Mouse (Mus musculus): Measurements from ENCODE around the gene Ermap. TPM values are rescaled to one million over a fixed set of nuclear protein-coding genes. Genes with fewer than 3 reads are reported as not detected.

The Ermap gene
- polyA plus RNA-seq, 1 experiment from 2014 or later = 26.7 TPM

DNA sequence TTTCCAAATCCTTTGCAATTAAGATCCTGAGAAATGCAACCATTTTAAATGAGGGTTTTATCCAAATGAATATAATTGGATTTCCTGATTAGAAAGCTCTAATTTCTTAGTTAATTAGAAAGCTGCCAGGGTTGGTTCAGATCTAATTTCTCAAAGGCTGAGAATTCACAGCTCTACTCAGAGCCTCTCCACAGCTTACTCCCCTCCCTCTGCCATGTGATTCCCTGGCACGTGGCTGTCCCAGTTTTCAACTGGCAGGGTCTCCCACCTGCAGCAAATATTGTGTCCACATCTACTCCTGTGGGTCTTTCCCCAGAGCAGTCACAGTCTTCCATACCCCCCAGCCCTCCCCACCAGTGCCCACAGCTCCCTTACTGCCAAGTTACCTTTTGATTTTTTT, 6.3 kb downstream of the Ermap start:
- H3K27me3 ChIP-seq (replicated peaks) = no peaks in the 10 kb centered on the region
- H3K4me2 ChIP-seq = no peak overlapping the region
- no peaks in the 10 kb centered on the region for H3K9me3 ChIP-seq (replicated peaks)
- H3K27ac ChIP-seq (ENCODE audit: poor library complexity, severe bottlenecking) = no peak overlapping the region
- H3K4me3 ChIP-seq = no peak overlapping the region
- WGBS = 43% methylated on average over 1 of the region's 1 CpGs
- ATAC-seq (ENCODE audit: insufficient number of reproducible peaks, low FRiP score) = no peak
- H3K4me1 ChIP-seq (replicated peaks) = peaks cover 9% of the 10 kb centered on the region
- H3K9ac ChIP-seq = no peak overlapping the region
- H3K36me3 ChIP-seq = no peaks in the 10 kb centered on the region

DNA sequence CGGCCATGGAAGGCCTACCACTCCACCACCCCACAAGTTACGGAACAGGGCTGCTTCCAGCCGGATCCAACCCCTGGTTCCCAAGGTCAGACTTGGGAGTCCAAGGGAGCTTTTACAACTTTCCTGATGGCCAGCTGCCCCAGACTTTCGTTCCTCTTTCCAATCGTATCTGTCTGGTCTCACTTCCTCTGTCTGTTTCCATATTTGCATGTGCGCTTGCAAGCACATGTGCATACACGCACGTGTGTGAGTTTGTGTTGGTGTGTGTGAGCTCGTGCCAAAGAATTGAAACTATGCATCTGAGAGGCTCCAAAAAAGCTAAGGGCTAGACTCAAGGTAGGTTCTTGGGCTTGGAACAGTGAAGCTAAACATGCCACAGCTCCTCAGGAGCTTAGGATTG, 8.4 kb downstream of the Ermap start:
- no peaks in the 10 kb centered on the region for H3K36me3 ChIP-seq
- no peak for ATAC-seq (ENCODE audit: insufficient number of reproducible peaks, low FRiP score)
- 79% methylated on average over 9 of the region's 9 CpGs for WGBS

DNA sequence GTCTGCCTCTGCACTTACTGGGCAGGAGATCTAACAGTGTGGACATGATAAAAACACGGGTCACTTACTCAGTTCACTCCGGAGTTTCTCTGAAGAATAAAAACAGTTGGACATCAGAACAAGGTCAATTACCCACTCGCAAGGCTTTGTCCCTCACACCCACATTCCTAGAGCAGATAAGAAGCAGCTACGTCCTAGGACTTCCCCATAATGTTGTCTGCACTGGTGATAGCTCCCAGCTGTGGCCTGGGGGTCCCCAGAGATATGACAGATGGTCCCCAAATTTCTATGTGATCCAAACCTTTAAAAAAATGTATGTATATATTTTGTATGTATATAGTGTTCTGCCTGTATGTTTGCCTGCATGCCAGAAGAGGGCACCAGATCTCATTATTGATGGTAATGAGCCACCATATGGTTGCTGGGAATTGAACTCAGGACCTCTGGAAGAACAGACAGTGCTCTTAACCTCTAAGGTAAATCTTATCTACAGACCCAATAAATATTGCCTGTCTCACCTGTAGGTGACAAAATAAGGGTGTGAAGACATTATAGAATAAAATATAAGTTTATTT, 9.6 kb downstream of the Ermap start:
- H3K4me1 ChIP-seq (replicated peaks) = peaks cover 15% of the 10 kb centered on the region
- no peak overlapping the region for H3K4me3 ChIP-seq
- no peak overlapping the region for H3K27ac ChIP-seq (ENCODE audit: poor library complexity, severe bottlenecking)
- 28% methylated on average over 4 of the region's 4 CpGs for WGBS
- H3K9ac ChIP-seq = no peak overlapping the region
- no peaks in the 10 kb centered on the region for H3K27me3 ChIP-seq (replicated peaks)
- H3K9me3 ChIP-seq (replicated peaks) = no peaks in the 10 kb centered on the region
- H3K4me2 ChIP-seq = no peak overlapping the region
- no peak for ATAC-seq (ENCODE audit: insufficient number of reproducible peaks, low FRiP score)
- no peaks in the 10 kb centered on the region for H3K36me3 ChIP-seq

More for the DNA sequence above, 8.4 kb downstream of the Ermap start:
- H3K9ac ChIP-seq = no peak overlapping the region
- no peak overlapping the region for H3K4me2 ChIP-seq
- no peak overlapping the region for H3K4me3 ChIP-seq
- H3K27me3 ChIP-seq (replicated peaks) = no peaks in the 10 kb centered on the region
- peaks cover 15% of the 10 kb centered on the region for H3K4me1 ChIP-seq (replicated peaks)
- no peak overlapping the region for H3K27ac ChIP-seq (ENCODE audit: poor library complexity, severe bottlenecking)
- no peaks in the 10 kb centered on the region for H3K9me3 ChIP-seq (replicated peaks)

DNA sequence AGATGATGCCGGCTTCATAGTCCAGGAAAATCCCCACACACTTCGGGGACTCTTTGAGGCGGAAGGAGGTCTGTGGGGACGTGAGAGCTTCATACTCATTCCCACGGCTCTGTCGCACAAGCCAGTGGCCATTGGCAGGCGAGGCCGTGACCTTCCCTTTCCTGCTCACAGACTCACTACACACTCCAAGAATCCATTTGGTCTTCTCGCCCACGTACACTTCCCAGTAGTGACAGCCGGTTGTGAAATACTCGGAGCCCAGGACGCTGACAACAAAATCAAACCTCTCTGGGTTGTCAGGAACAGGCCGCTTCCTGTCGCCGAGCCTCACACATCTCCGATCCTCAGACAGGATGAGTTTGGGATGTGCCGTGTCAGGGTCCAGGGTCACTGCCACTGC, 11.5 kb downstream of the Ermap start:
- Histone ChIP-seq H3K4me3 (no peak overlapping the region), H3K4me1 (replicated peaks) (peaks cover 15% of the 10 kb centered on the region), H3K36me3 (no peaks in the 10 kb centered on the region), H3K27ac (ENCODE audit: poor library complexity, severe bottlenecking) (no peak overlapping the region), H3K9ac (no peak overlapping the region), H3K9me3 (replicated peaks) (no peaks in the 10 kb centered on the region), H3K4me2 (no peak overlapping the region), H3K27me3 (replicated peaks) (no peaks in the 10 kb centered on the region)
- WGBS = 55% methylated on average over 18 of the region's 18 CpGs
- ATAC-seq (ENCODE audit: insufficient number of reproducible peaks, low FRiP score) = no peak

DNA sequence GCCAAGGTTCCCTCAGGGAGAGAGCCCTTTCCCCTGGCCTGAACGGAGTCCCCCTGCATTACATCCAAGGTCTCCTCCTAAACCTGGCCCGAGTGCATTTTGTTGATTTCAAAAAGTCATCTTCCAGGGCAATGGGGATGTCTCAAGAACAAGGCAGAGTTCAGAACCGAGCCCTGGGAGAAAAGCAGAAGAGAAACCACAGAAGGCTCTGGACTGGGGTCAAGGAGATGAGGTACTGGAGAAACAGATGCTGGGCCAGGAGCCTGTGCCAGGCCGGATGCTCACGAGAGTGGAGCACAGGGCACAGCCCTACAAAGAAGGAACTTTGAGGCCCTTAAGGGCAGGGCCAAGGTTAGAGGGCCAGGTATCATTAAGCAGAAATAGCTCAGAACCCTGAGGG, 12.1 kb downstream of the Ermap start:
- Histone ChIP-seq H3K9ac (no peak overlapping the region), H3K4me3 (no peak overlapping the region), H3K36me3 (no peaks in the 10 kb centered on the region), H3K27ac (ENCODE audit: poor library complexity, severe bottlenecking) (no peak overlapping the region), H3K27me3 (replicated peaks) (no peaks in the 10 kb centered on the region), H3K9me3 (replicated peaks) (no peaks in the 10 kb centered on the region), H3K4me2 (no peak overlapping the region), H3K4me1 (replicated peaks) (peaks cover 20% of the 10 kb centered on the region)
- ATAC-seq (ENCODE audit: insufficient number of reproducible peaks, low FRiP score) = no peak
- 58% methylated on average over 5 of the region's 5 CpGs for WGBS

DNA sequence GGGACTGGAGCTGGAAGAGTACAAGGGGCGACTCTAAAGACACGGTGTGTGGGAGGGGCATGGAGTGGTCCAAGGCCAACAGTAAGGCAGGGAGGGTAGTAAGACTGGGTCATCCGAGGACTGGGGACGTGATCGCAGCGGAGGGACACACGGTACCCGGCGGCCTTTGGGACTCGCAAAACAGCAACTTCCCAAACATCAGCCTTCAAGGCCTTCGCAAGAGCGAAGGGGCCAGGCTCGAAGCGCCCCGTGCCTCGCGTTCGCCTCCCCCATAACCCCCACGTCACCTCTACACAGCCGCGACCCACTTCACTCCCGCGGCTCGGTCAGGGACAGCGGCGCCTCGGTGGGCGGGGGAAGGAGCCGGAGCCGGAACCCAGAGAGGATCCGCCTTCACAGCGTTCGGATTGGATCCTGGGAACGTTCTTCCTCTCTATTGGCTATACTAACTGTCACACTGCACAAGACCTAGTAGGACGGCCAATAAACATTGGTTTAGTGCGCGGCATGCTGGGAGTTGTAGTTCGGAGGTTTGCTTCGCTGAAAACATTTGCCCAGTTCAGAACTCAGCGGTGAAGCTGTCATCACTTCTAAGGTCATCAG, 15.9 kb downstream of the Ermap start, which contains the start of gene Zfp691:
Gene Zfp691 (minus strand): TSS at position 345 of the 603 bp plus-strand sequence.
- Histone ChIP-seq H3K9me3 (replicated peaks) (no peaks in the 10 kb centered on the region), H3K4me2 (peak within 1 kb of the TSS; percentile 88), H3K27ac (ENCODE audit: poor library complexity, severe bottlenecking) (peak within 1 kb of the TSS; percentile 70), H3K36me3 (peaks cover 27% of the 10 kb centered on the region), H3K9ac (peak within 1 kb of the TSS; percentile 92), H3K4me3 (peak within 1 kb of the TSS; percentile 89), H3K4me1 (replicated peaks) (peaks cover 27% of the 10 kb centered on the region), H3K27me3 (replicated peaks) (no peaks in the 10 kb centered on the region)
- WGBS = under 1% methylated on average over 40 of the region's 40 CpGs
- ATAC-seq (ENCODE audit: insufficient number of reproducible peaks, low FRiP score) = peak; percentile 99

DNA sequence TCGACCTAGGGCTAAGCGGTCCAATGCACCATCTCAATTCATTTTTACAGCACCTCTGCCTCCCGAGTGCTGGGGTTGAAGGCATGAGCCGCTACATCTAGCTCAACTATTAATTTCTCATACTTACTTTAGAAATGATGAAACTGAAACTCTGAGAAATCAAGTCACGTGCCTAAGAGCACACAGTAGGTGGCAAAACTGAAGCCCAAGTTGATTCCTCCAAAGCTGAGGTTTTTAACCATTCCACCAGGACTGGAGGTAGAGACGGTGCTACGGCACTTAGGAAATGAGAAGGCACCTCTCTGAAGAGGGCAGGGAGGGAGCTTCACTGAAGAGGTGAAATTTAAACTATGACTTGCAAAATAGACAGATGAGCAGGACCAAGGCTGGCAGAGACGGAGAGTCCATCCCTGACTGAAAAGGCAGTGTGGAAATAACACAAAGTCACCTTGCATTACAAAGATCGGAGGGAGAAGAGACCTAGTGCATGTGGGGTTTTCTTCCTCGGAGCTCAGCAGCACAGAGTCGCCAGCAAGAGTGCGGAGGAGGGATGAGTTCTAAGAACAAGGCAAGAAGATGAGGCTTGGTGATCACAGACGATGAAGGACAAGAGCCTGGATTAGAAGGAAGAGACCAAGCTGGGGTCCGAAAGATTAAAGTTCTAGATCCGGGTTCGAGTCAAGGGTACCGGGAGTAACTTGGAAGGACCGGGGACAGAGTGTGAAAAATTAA, 16.7 kb downstream of the Ermap start:
- no peaks in the 10 kb centered on the region for H3K9me3 ChIP-seq (replicated peaks)
- WGBS = 33% methylated on average over 18 of the region's 18 CpGs
- ATAC-seq (ENCODE audit: insufficient number of reproducible peaks, low FRiP score) = no peak
- peaks cover 24% of the 10 kb centered on the region for H3K4me1 ChIP-seq (replicated peaks)
- H3K27me3 ChIP-seq (replicated peaks) = no peaks in the 10 kb centered on the region
- H3K36me3 ChIP-seq = peaks cover 36% of the 10 kb centered on the region
- peak overlapping the region; percentile 70 for H3K27ac ChIP-seq (ENCODE audit: poor library complexity, severe bottlenecking)
- H3K4me2 ChIP-seq = peak overlapping the region; percentile 88
- H3K9ac ChIP-seq = peak overlapping the region; percentile 92
- peak overlapping the region; percentile 89 for H3K4me3 ChIP-seq

DNA sequence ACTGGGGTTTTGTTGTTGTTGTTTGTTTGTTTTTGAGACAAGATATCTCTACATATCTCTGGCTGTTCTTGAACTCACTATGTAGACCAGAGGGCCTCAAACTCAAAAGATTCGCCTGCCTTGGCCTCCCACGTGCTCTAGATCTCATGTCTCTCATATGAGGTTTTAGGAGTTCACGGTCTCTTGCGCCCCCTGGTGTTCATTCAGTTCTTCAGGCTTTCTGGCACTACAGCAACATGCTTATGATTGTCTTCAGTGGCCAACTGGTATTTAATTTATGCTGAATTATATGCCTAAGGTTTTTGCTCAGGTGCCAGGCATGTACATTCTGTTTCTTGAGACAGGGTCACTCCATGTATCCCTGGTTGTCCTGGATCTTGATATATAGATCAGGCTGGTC, 22.1 kb downstream of the Ermap start:
- Histone ChIP-seq H3K4me1 (replicated peaks) (peaks cover 14% of the 10 kb centered on the region), H3K9me3 (replicated peaks) (no peaks in the 10 kb centered on the region), H3K27ac (ENCODE audit: poor library complexity, severe bottlenecking) (no peak overlapping the region), H3K27me3 (replicated peaks) (no peaks in the 10 kb centered on the region), H3K9ac (no peak overlapping the region), H3K4me2 (no peak overlapping the region), H3K4me3 (no peak overlapping the region), H3K36me3 (peaks cover 38% of the 10 kb centered on the region)
- no peak for ATAC-seq (ENCODE audit: insufficient number of reproducible peaks, low FRiP score)
- 4% methylated on average over 4 of the region's 4 CpGs for WGBS

DNA sequence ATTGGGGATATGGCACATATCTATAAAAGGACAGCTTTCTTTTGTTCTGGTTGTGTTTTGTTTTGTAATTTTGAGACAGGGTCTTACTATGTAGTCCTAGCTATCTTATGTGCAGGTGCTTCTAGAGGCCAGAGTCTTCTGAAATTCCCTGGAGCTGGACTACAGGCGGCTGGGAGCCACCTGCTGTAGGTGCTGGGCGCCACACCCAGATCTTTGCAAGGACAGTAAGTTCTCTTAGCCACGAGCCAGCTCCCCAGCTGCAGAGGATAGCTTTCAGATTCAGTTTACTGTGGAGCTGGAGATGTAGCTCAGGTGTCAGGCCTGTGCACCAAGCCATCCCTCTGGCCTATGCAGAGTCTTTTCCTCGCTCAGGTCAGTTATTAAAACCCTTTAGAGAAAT, 22.7 kb downstream of the Ermap start:
- no peak for ATAC-seq (ENCODE audit: insufficient number of reproducible peaks, low FRiP score)
- H3K4me2 ChIP-seq = no peak overlapping the region
- H3K36me3 ChIP-seq = peaks cover 36% of the 10 kb centered on the region
- no peak overlapping the region for H3K9ac ChIP-seq
- H3K4me3 ChIP-seq = no peak overlapping the region
- WGBS = 83% methylated on average over 4 of the region's 4 CpGs
- no peaks in the 10 kb centered on the region for H3K9me3 ChIP-seq (replicated peaks)
- H3K4me1 ChIP-seq (replicated peaks) = peaks cover 9% of the 10 kb centered on the region
- no peak overlapping the region for H3K27ac ChIP-seq (ENCODE audit: poor library complexity, severe bottlenecking)
- H3K27me3 ChIP-seq (replicated peaks) = no peaks in the 10 kb centered on the region

DNA sequence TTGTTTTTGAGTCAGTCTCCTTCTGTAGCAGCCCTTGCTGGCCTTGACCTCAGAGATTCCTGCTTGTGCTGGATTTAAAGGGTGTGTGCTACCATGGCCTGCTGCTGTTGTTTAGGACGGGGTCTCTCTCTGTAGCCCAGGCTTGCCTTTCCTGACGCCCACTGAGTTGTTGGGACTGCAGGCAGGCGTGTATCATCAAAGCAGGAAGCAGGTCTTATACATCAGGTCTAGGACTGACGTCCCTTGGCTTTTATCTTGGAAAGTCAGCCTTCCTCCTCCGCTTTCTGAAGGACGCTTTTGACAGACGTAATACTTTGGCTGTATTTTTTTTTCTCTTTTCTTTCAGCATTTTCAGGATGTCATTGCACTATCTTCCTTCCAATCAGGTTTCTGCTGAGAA, 23.9 kb downstream of the Ermap start:
- H3K9ac ChIP-seq = no peak overlapping the region
- WGBS = 49% methylated on average over 7 of the region's 7 CpGs
- no peaks in the 10 kb centered on the region for H3K27me3 ChIP-seq (replicated peaks)
- H3K4me3 ChIP-seq = no peak overlapping the region
- no peak overlapping the region for H3K4me2 ChIP-seq
- ATAC-seq (ENCODE audit: insufficient number of reproducible peaks, low FRiP score) = no peak
- no peaks in the 10 kb centered on the region for H3K4me1 ChIP-seq (replicated peaks)
- no peaks in the 10 kb centered on the region for H3K9me3 ChIP-seq (replicated peaks)
- peaks cover 30% of the 10 kb centered on the region for H3K36me3 ChIP-seq
- no peak overlapping the region for H3K27ac ChIP-seq (ENCODE audit: poor library complexity, severe bottlenecking)

DNA sequence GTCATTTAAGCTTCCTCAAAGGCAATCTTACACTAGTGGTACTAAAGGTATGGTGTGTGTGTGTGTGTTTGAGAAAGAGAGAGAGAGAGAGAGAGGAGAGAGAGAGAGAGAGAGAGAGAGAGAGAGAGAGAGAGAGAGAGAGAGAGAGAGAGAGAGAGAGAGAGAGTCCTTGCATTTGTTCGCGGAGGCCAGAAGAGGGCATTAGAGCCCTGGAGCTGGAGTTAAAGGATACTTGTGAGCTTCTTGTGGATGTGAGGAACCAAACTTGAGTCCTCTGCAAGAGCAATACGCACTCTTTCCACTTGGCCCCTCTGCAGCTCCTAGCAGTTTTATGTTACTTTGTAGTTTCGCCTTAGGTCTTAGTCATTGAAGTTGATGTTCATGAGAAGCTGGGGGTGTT, 26.8 kb downstream of the Ermap start:
- Histone ChIP-seq H3K27ac (ENCODE audit: poor library complexity, severe bottlenecking) (no peak overlapping the region), H3K4me2 (no peak overlapping the region), H3K36me3 (peaks cover 1% of the 10 kb centered on the region; the same call in 1 of the 2 replicates), H3K27me3 (replicated peaks) (no peaks in the 10 kb centered on the region), H3K9ac (no peak overlapping the region), H3K4me1 (replicated peaks) (no peaks in the 10 kb centered on the region), H3K4me3 (no peak overlapping the region), H3K9me3 (replicated peaks) (no peaks in the 10 kb centered on the region; the same call in 1 of the 2 replicates)
- no peak for ATAC-seq (ENCODE audit: insufficient number of reproducible peaks, low FRiP score)
- 63% methylated on average over 4 of the region's 4 CpGs for WGBS

All from heart, embryonic 12.5 days (tissue).